Mouse (Mus musculus) C2C12 (cell line): Measurements from ENCODE around the gene Nkx6-2. TPM values are rescaled to one million over a fixed set of nuclear protein-coding genes. Genes with fewer than 3 reads are reported as not detected.

Source experiments
- H3K27me3 ChIP-seq: one replicate; pipeline ENCODE4 v1.6.1; 2011; ENCODE audit not compliant: control insufficient read depth, insufficient read depth, insufficient read length
- H3K36me3 ChIP-seq: one replicate; pipeline ENCODE4 v1.6.1; 2011; ENCODE audit not compliant: control insufficient read depth, insufficient read depth
- H3K4me3 ChIP-seq: one replicate; pipeline ENCODE4 v1.5.1; 2011; ENCODE audit warnings: mild to moderate bottlenecking, control low read depth; ENCODE audit not compliant: poor library complexity, insufficient read depth, severe bottlenecking
- H3K79me2 ChIP-seq: one replicate; pipeline ENCODE4 v1.6.1; 2011; ENCODE audit not compliant: control insufficient read depth, insufficient read depth
- H3K79me3 ChIP-seq: one replicate; pipeline ENCODE4 v1.6.1; 2011; ENCODE audit warnings: low read depth, control low read depth
- H3ac ChIP-seq: one replicate; pipeline ENCODE3; 2011; ENCODE audit warnings: low read depth; ENCODE audit not compliant: control insufficient read depth, insufficient read length
- CEBPB ChIP-seq: IDR thresholded peaks from one replicate; pipeline ENCODE4 v1.6.1; 2011; ENCODE audit warnings: low read depth, mild to moderate bottlenecking, control low read depth, moderate library complexity
- CTCF ChIP-seq: IDR thresholded peaks from one replicate; pipeline ENCODE4 v1.5.1; 2011; ENCODE audit not compliant: control insufficient read depth, insufficient read depth, insufficient read length
- FOSL1 ChIP-seq: IDR thresholded peaks from one replicate; pipeline ENCODE4 v1.8.0; 2011; ENCODE audit warnings: mild to moderate bottlenecking, low read length; ENCODE audit not compliant: poor library complexity, insufficient read depth, severe bottlenecking
- MAX ChIP-seq: IDR thresholded peaks from one replicate; pipeline ENCODE4 v1.6.1; 2011; ENCODE audit warnings: mild to moderate bottlenecking, control low read depth
- MYOD1 ChIP-seq: IDR thresholded peaks from one replicate; pipeline ENCODE4 v1.6.1; 2011; ENCODE audit warnings: low read depth; ENCODE audit not compliant: control insufficient read depth, insufficient read length
- MYOG ChIP-seq: IDR thresholded peaks from one replicate; pipeline ENCODE4 v1.6.1; 2011; ENCODE audit not compliant: control insufficient read depth, insufficient read length; ENCODE audit errors: extremely low read depth
- USF1 ChIP-seq: IDR thresholded peaks from one replicate; pipeline ENCODE4 v1.6.1; 2011; ENCODE audit warnings: low read depth, mild to moderate bottlenecking, control low read depth, moderate library complexity
- polyA plus RNA-seq: library from polyadenylated mRNA; unstranded; fragments of >200 nt; fragmentation: generic; extraction: Trizol; gene quantifications from one replicate; pipeline ENCODE4 v1.2.1, GENCODE M21; 2012; ENCODE audit warnings: missing spikeins

The Nkx6-2 gene
- polyA plus RNA-seq, 1 experiment = 0.02 TPM

DNA sequence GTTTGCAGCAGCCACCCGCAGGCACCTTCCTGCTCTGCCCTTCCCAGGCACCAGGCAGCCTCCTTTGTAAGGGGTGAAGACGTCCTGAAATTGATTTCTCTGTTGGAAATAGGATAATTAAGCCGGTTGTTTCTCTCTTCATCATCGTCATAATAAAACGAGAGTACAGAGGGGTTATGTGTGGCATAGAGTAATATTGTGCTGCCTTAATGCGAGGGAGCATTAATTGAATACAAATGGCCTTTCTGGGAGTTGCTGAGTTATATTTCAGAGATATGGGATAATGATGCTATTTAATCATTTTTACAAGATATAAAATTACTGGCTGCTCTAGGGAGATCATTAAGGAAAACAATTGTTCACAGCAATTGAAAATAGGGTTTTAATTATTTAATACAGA lies 12.7 kb upstream of the Nkx6-2 start:
- Histone ChIP-seq H3K79me3 (no peaks in the 10 kb centered on the region), H3K4me3 (no peak overlapping the region), H3K27me3 (peaks cover 9% of the 10 kb centered on the region), H3K36me3 (no peaks in the 10 kb centered on the region), H3ac (no peak overlapping the region), H3K79me2 (no peaks in the 10 kb centered on the region)
- no peak for TF ChIP-seq CTCF
- no peak for TF ChIP-seq MYOD1
- no peak for TF ChIP-seq USF1
- TF ChIP-seq FOSL1 = no peak
- TF ChIP-seq MAX = no peak
- no peak for TF ChIP-seq MYOG
- TF ChIP-seq CEBPB = no peak

DNA sequence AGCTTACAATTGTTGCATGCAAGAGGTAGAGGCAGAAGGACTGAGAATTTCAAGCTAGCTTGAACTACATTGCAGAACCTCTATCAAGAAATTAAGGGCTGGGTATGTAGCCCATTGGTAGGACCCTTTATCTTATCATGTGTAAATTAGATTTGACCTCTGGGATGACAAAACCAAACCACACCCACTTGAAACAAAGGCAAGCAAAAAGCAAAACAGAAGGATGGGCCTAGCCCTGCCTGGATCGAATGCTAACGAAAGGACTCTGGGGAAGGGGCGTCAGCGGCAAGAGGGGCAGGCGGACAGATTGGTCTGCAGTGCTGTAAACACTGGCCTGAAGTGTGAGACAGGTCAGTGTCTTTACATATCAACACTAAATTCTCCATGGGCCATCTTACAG lies 8.7 kb upstream of the Nkx6-2 start:
- peaks cover 16% of the 10 kb centered on the region for H3K27me3 ChIP-seq
- TF ChIP-seq FOSL1 (no peak), MYOD1 (no peak), USF1 (no peak), MYOG (no peak), MAX (no peak), CTCF (no peak), CEBPB (no peak)

DNA sequence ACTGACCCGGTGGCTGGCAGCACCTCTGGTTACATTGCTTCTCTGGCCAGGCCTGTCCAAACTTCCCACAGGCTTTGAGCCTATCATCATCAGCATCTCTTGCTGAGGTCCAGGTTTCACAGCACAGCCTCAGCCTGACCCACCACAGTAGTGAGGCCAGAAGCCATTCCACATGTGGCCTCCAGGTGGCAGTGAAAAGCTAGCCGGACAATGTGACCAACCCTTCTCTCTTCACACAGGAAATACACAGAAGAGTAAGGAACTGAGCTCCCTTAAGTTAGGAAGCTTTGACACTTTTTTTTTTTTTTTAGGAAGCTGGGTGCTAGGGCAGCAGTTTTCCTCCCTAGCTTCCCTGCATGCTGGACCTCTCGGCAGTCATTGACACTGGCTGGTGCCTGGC lies 7.7 kb upstream of the Nkx6-2 start:
- peaks cover 21% of the 10 kb centered on the region for H3K27me3 ChIP-seq
- TF ChIP-seq USF1 (no peak), CTCF (peak; percentile 47), CEBPB (no peak), MYOG (no peak)
- H3K36me3 ChIP-seq = no peaks in the 10 kb centered on the region
- no peaks in the 10 kb centered on the region for H3K79me3 ChIP-seq
- no peaks in the 10 kb centered on the region for H3K79me2 ChIP-seq
- no peak overlapping the region for H3ac ChIP-seq
- no peak overlapping the region for H3K4me3 ChIP-seq

More for the DNA sequence above, 8.7 kb upstream of the Nkx6-2 start:
- no peak overlapping the region for H3K4me3 ChIP-seq
- H3K79me2 ChIP-seq = no peaks in the 10 kb centered on the region
- H3K79me3 ChIP-seq = no peaks in the 10 kb centered on the region
- no peak overlapping the region for H3ac ChIP-seq
- H3K36me3 ChIP-seq = no peaks in the 10 kb centered on the region

DNA sequence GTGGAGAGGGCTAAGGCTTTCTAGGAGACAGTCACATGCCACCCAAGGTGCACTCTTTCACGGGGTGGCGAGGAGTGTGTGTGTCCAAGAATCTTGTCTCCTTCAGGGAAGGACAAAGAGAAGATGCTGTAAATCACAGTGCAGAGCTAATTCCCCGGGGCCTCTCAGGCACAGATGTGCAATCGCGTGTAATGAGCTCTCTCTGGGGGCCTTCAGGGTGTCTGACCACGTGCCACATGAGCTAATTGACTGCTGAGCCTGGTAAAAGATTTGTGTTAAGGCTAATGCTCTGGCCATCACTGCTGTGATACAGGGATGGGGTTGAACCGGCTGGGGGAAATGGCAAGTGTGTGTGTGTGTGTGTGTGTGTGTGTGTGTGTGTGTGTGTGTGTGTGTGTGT lies 5.3 kb upstream of the Nkx6-2 start:
- no peak for TF ChIP-seq MYOG
- TF ChIP-seq MAX = no peak
- no peak for TF ChIP-seq CTCF
- TF ChIP-seq MYOD1 = no peak
- Histone ChIP-seq H3K79me3 (no peaks in the 10 kb centered on the region), H3K36me3 (no peaks in the 10 kb centered on the region), H3ac (no peak overlapping the region), H3K79me2 (no peaks in the 10 kb centered on the region), H3K27me3 (peaks cover 34% of the 10 kb centered on the region), H3K4me3 (no peak overlapping the region)

DNA sequence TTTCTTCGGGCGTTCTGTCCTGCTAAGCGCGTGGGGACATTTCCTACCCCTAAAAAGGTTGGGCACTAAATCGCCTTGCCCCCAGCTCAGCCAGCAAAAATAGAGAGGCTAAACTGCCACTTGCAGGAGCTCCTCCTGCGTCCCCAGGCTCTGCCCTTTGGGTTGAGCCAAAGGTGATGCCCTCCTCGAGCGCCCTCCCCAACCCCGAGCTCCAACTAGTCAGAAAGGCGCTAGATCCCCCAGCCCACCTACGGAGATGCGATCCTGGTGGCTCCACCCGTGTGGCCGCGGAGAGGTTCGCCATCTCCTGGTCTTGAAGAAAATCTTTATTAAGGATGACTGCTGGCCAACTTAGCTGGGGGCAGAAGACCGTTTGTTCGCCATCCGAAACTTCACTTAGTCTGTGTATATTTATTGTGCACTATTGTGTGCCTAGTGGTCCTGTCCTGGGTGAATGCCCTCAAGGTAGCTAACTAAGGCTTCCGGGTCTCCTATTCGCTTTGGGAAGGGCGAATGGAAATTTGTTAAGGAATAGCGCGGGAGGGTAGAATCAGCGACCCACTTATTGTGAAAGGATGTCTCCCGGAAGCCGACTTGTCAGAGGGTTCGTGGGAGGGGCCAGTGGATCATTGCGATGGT lies 2.7 kb upstream of the Nkx6-2 start:
- no peak overlapping the region for H3K4me3 ChIP-seq
- H3K27me3 ChIP-seq = peaks cover 34% of the 10 kb centered on the region
- no peak overlapping the region for H3ac ChIP-seq
- H3K79me3 ChIP-seq = no peaks in the 10 kb centered on the region
- H3K79me2 ChIP-seq = no peaks in the 10 kb centered on the region
- H3K36me3 ChIP-seq = no peaks in the 10 kb centered on the region
- TF ChIP-seq CEBPB (no peak), MAX (no peak), MYOG (no peak)

DNA sequence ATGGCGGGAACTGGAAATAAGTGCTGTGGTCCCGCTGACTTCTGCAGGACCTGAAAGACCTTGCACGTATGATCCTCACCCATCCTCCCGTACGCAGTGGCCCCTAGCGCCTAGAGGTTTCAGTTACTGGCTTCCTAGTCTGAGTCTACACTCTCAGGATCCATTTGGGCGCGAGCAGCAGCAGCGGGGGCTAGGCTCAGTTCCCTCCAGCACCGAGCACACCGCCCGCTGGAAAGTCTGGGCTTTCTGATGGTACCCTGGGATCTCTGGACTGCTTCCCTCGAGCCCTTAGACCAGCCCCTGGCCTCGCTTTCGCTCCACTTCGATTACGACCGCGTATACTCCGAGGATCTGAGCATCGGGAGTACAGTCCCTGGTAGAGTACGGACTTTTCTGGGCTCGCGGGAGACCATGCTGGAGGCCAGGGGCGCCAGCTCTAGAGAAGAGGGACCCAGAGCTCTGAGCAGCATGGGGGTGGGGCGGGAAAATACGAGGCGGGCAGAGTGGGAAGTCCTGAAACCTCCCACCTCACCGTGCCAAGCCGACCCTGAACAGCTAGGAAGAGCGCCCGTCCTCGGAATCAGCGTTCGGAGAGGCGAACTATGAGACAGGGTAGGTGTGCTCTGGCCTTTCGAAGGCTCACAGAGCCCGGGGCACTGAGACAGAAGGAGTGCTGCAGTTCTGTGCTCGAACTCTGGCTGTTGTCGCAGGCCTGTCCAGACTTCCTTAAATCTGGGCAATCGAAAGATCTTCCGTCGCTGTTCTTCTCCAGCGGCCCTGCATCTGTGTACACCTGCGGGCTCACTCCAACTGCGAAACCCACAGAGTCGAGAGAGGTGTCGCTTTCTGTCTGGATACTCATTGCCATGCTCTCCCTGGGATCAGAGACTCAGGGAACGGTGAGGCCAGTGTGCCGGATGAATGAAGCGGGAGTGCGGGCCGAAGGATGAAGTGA lies 1.9 kb upstream of the Nkx6-2 start:
- TF ChIP-seq FOSL1 (no peak), CEBPB (no peak), MYOG (no peak), CTCF (no peak), USF1 (no peak), MYOD1 (no peak), MAX (no peak)
- Histone ChIP-seq H3K27me3 (peaks cover 34% of the 10 kb centered on the region), H3ac (no peak overlapping the region), H3K79me2 (no peaks in the 10 kb centered on the region), H3K36me3 (no peaks in the 10 kb centered on the region), H3K79me3 (no peaks in the 10 kb centered on the region), H3K4me3 (no peak overlapping the region)
